Mouse (Mus musculus) CD4-positive, CD25-positive, alpha-beta regulatory T cell, adult 9 weeks (primary cell): ENCODE measurements around the gene Vmn1r210. TPM values are rescaled to one million over a fixed set of nuclear protein-coding genes. Genes with fewer than 3 reads are reported as not detected.

Source experiments
- polyA plus RNA-seq: library from polyadenylated mRNA; unstranded; fragments of 100-300 nt; shearing (Covaris generic); gene quantifications from one replicate; pipeline ENCODE4 v1.2.1, GENCODE M21; 2017

Gene Vmn1r210
- polyA plus RNA-seq: 0.09 TPM

DNA sequence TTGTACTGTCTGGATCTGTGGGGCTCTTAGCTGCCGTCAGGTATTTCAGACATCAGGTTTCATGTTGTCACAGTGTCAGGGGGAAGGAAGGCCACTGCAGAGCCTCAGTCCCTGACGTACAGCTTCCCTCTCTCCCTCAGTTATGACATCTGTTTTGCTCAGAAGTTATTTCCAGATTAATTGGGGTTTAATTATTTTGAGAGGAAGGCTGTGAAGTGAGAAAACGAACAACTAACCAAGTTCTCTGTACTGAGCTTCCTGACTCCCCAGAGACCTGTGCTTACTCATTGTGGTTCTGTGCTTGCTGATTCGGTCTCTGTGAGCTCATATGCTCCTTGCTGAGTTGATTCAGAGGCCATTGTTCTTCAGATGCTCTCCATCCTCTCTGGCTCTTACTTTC is at the start of gene Vmn1r210:
Vmn1r210 (minus strand) TSS at position 101 of the 400 bp plus-strand sequence.

DNA sequence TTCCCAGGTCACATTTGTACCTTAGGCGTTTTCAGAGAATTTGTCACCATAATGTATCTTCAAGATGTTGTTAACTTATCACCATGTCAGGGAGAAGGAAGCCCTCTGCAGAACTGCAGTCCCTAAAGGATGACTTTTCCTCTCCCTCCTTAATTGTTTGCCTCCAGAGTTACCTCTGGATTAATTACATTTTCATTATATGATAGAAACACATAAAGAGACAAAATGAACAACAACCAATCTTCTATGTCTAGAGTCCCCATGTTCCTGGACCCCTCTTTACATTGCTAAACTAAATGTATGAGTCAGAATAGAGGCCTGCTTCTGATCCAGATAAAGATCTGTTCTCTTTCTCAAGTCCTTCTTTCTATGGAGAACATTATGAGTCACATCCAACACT is 26.3 kb upstream of the Vmn1r210 start, which contains the start of gene Vmn1r211:
Vmn1r211 (minus strand) TSS at position 101 of the 400 bp plus-strand sequence.

DNA sequence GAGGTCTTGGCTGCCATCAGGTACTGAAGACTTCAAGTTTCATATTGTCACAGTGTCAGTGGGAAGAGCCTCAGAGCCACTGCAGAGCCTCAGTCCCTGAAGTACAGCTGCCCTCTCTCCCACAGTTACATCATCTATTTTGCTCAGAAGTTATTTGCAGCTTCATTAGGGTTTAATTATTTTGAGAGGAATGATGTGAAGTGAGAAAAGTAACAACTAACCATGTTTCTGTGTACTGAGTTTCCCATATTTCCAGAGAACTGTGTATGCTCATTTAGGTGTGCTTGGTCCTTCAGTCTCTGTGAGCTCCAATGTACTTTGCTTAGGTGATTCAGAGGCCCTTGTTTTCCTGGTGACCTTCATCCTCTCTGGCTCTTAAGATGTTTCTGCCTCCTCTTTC is 21.6 kb downstream of the Vmn1r210 start, which contains the start of gene Vmn1r209:
Vmn1r209 (minus strand) TSS at position 101 of the 400 bp plus-strand sequence.

DNA sequence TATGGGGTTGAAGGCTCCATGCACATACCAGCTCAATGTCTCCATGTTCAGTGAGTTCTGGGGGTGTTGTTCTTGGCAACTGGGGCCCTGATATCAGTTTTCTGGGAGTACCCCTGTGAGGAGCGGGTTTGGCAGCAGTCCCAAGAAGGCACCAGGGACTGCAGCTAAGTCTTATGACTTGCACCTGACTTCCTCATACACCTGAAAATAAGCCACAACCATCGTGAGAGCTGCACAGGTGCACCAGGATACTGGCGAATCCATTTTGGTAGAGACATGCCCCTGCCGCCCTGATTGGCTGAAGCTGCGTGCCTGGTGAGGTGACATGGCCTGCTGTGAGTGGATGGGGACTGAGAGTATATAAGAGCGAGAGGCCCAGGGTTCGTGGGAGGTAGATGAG is 53.8 kb downstream of the Vmn1r210 start, which contains the start of gene Vmn1r208:
Vmn1r208 (minus strand) TSS at position 101 of the 400 bp plus-strand sequence.

Other genes with a start within 250 kb of the Vmn1r210 start
- gene Vmn1r205, start 238.3 kb downstream of the Vmn1r210 start, polyA plus RNA-seq: not detected
- not detected for gene Vmn1r206, start 207.1 kb downstream of the Vmn1r210 start, polyA plus RNA-seq
- gene Vmn1r207-ps, start 101.7 kb downstream of the Vmn1r210 start, polyA plus RNA-seq: 0.10 TPM
- 0.14 TPM for gene Vmn1r208, start 53.9 kb downstream of the Vmn1r210 start, polyA plus RNA-seq
- gene Vmn1r209, start 21.7 kb downstream of the Vmn1r210 start, polyA plus RNA-seq: not detected
- gene Vmn1r211, start 26.2 kb upstream of the Vmn1r210 start, polyA plus RNA-seq: not detected
- gene Vmn1r212, start 52.9 kb upstream of the Vmn1r210 start, polyA plus RNA-seq: not detected
- not detected for gene Vmn1r213, start 176.3 kb upstream of the Vmn1r210 start, polyA plus RNA-seq
- 0.22 TPM for gene Vmn1r214, start 199.1 kb upstream of the Vmn1r210 start, polyA plus RNA-seq
- gene Vmn1r215, start 236.7 kb upstream of the Vmn1r210 start, polyA plus RNA-seq: not detected